Comparison of ENCODE assay signal across 8 mouse cellular contexts in genomic region chr2:91053934-91054382, GRCm38 (mm10). TPM values are rescaled to one million over a fixed set of nuclear protein-coding genes. Genes with fewer than 3 reads are reported as not detected.
DNase-seq lines count a peak whose midpoint lies in the region; ATAC-seq and TF ChIP-seq lines count a peak whose summit lies in the region.

Gene Psmc3 (plus strand): TSS chr2:91054009.

- no peaks in the 10 kb centered on the region for H3K9me3 ChIP-seq in ES-Bruce4 (replicated peaks; ENCODE audit: control insufficient read depth, insufficient read depth, low read length, poor library complexity, severe bottlenecking)
- no peaks in the 10 kb centered on the region for H3K9me3 ChIP-seq in forebrain, embryonic 14.5 days (replicated peaks; ENCODE audit: control insufficient read depth, low read length)
- no peaks in the 10 kb centered on the region for H3K9me3 ChIP-seq in neural tube, embryonic 15.5 days (replicated peaks)

- peak; percentile 97 for ATAC-seq in cerebellum, adult (ENCODE audit: insufficient number of reproducible peaks, low FRiP score, low TSS enrichment)
- ATAC-seq in forebrain, embryonic 14.5 days: peak; percentile 99
- ATAC-seq in neural tube, embryonic 15.5 days (ENCODE audit: low FRiP score): peak; percentile 99

- H3K36me3 ChIP-seq in ES-Bruce4 (ENCODE audit: control insufficient read depth, insufficient read depth, low read length, poor library complexity, severe bottlenecking): peaks cover 32% of the 10 kb centered on the region
- peaks cover 38% of the 10 kb centered on the region for H3K36me3 ChIP-seq in forebrain, embryonic 14.5 days (ENCODE audit: control insufficient read depth, insufficient read depth, low read length)
- H3K36me3 ChIP-seq in neural tube, embryonic 15.5 days: peaks cover 42% of the 10 kb centered on the region

- under 1% methylated on average over 40 of the region's 40 CpGs for WGBS in forebrain, embryonic 14.5 days
- WGBS in neural tube, embryonic 15.5 days: under 1% methylated on average over 40 of the region's 40 CpGs

- peak within 1 kb of the TSS; percentile 98 for H3K4me3 ChIP-seq in ES-Bruce4 (ENCODE audit: low read depth, low read length)
- peak within 1 kb of the TSS; percentile 76 for H3K4me3 ChIP-seq in forebrain, embryonic 14.5 days (ENCODE audit: low read depth, low read length)
- H3K4me3 ChIP-seq in neural tube, embryonic 15.5 days (replicated peaks): peak within 1 kb of the TSS; percentile 72

- H3K9ac ChIP-seq in ES-Bruce4 (ENCODE audit: low read depth, poor library complexity, severe bottlenecking): peak within 1 kb of the TSS; percentile 69
- H3K9ac ChIP-seq in forebrain, embryonic 14.5 days (ENCODE audit: low read length): peak within 1 kb of the TSS; percentile 81
- H3K9ac ChIP-seq in neural tube, embryonic 15.5 days (replicated peaks): peak within 1 kb of the TSS; percentile 70

- DNase-seq in forebrain, embryonic 14.5 days (ENCODE audit: low spot score): peak; percentile 96
- DNase-seq in heart, postnatal 14 days: peak; percentile 98 to 99
- peak; percentile 97 for DNase-seq in layer of hippocampus, adult 11-12 months (ENCODE audit: low spot score)
- DNase-seq in lung, adult 18-20 months: peak; percentile 97
- peak; percentile 96 for DNase-seq in testis, postnatal 14 days (ENCODE audit: low spot score)

- H3K4me1 ChIP-seq in ES-Bruce4 (ENCODE audit: control insufficient read depth, insufficient read depth, low read length): no peaks in the 10 kb centered on the region
- H3K4me1 ChIP-seq in forebrain, embryonic 14.5 days (ENCODE audit: control insufficient read depth, insufficient read depth, low read length): peaks cover 6% of the 10 kb centered on the region
- peaks cover 20% of the 10 kb centered on the region for H3K4me1 ChIP-seq in neural tube, embryonic 15.5 days

- intact Hi-C loops in heart, postnatal 14 days (cut with DNase I): no loop called here

- H3K27ac ChIP-seq in ES-Bruce4 (ENCODE audit: insufficient read depth, low read length): no peak within 1 kb of the TSS
- H3K27ac ChIP-seq in forebrain, embryonic 14.5 days (ENCODE audit: low read depth, low read length): peak within 1 kb of the TSS; percentile 81
- peak within 1 kb of the TSS; percentile 97 for H3K27ac ChIP-seq in neural tube, embryonic 15.5 days (replicated peaks)

- TF ChIP-seq CTCF in ES-Bruce4 (IDR thresholded peaks at IDR 0.05; ENCODE audit: low read depth, low read length): no peak

- no peak for TF ChIP-seq POLR2A in ES-Bruce4 (IDR thresholded peaks at IDR 0.05; ENCODE audit: insufficient read depth, low read length)

- no peaks in the 10 kb centered on the region for H3K27me3 ChIP-seq in ES-Bruce4 (ENCODE audit: control insufficient read depth, insufficient read depth, low read length, poor library complexity, severe bottlenecking)
- no peaks in the 10 kb centered on the region for H3K27me3 ChIP-seq in forebrain, embryonic 14.5 days (replicated peaks; ENCODE audit: control insufficient read depth, insufficient read depth, low read length)
- H3K27me3 ChIP-seq in neural tube, embryonic 15.5 days (replicated peaks): no peaks in the 10 kb centered on the region

- no peak for TF ChIP-seq EP300 in ES-Bruce4 (IDR thresholded peaks at IDR 0.05; ENCODE audit: insufficient read depth, low read depth, low read length)

- peak within 1 kb of the TSS; percentile 65 for H3K4me2 ChIP-seq in forebrain, embryonic 14.5 days (ENCODE audit: low read length)
- H3K4me2 ChIP-seq in neural tube, embryonic 15.5 days: peak within 1 kb of the TSS; percentile 85

RNA-seq across cellular contexts. Expression of gene Psmc3, which starts in this region (rescaled TPM):
- 183 and 203 TPM in 2 replicates for polyA plus RNA-seq in ES-Bruce4 (2011; ENCODE audit: insufficient read depth, insufficient read length, low read depth, missing spikeins)
- polyA plus RNA-seq in forebrain, embryonic 14.5 days (2014; fragmentation: Nextera tagmentation; extraction: Ambion mirVana): 298 and 304 TPM in 2 replicates
- total RNA-seq in heart, postnatal 14 days (2021): 100 to 1,000 TPM; 209 to 211 TPM
- 234 and 240 TPM in 2 replicates for polyA plus RNA-seq in neural tube, embryonic 15.5 days (2015; fragmentation: Nextera tagmentation; extraction: Ambion mirVana)
